Mouse (Mus musculus) central nervous system, embryonic 11.5 days (tissue): ENCODE data around the gene Spaca6. TPM values are rescaled to one million over a fixed set of nuclear protein-coding genes. Genes with fewer than 3 reads are reported as not detected.

Experiments
- polyA plus RNA-seq: library from polyadenylated mRNA; depleted of rRNA; stranded (reverse); fragments of >200 nt; gene quantifications from 2 replicates; pipeline ENCODE4 v1.2.3, GENCODE M21; 2012; rRNA removed

Gene Spaca6
- polyA plus RNA-seq = 110 and 147 TPM in 2 replicates

GRCm38 (mm10) chr17:17826751-17827657, at the start of gene Spaca6:
TSS of gene Spaca6 (plus strand) at chr17:17827158.

GRCm38 (mm10) chr17:17855064-17855838, 28.3 kb downstream of the Spaca6 start, which contains the start of gene Has1:
TSS of gene Has1 (minus strand) at chr17:17855205.

DNA sequence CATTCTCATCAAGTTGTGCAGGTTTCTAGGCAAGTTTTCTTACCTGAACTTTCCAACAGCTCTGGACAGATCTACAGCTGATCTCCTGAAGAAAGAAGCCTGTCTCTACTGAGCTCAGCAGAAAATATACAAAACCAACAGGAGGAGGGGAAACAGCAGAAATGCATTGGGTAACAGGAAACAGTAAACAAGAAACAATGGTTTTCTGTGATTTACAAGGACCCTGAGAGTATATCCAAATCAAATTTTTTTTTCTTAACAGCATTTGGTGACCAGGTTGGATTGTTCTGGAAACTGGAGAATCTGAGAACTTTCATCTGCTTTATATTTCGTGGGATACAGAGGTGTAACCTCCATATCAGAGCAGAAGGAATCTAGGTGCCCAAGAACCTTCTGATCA, 56.9 kb downstream of the Spaca6 start, which contains the start of gene Fpr1:
Fpr1 (minus strand) TSS at position 101 of the 400 bp plus-strand sequence.

DNA sequence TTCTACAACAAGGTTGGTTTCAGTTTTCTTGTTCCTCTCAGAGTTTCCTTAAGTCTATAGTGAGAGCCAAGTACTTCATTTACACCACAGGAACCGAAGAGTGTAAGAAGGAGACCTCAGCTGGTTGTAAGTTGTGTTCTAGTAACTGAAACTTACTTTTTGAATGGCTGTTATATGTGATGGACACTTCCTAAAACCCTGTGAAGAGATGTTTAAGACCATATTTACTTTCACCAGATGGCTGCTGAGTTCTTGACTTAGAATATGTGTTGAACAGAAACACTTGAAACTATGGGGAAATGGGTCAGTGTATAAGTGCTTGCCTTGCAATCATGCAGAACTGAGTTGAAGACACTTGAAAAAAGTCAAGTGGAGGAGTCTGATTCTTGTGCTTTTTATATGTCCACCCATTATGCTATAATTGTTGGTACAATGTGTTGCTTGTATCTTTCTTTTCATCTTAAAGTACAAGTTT, 60.9 kb downstream of the Spaca6 start, which contains the start of the genes Fpr2 and Fpr3:
Fpr2 (plus strand) TSS at position 51 of the 475 bp plus-strand sequence.
Fpr3 (plus strand) TSS at position 79 of the 475 bp plus-strand sequence.

Other genes with a start within 250 kb of the Spaca6 start
- gene Lnpep, start 202.1 kb upstream of the Spaca6 start, polyA plus RNA-seq = 6.9 and 12.2 TPM in 2 replicates
- not detected in 2 replicates for gene Vmn2r90, start 123.4 kb upstream of the Spaca6 start, polyA plus RNA-seq
- 0.06 TPM in 1 of 2 replicates, not detected in the other for gene Has1, start 28.0 kb downstream of the Spaca6 start, polyA plus RNA-seq
- gene Fpr1, start 56.8 kb downstream of the Spaca6 start, polyA plus RNA-seq = not detected in 2 replicates
- gene Fpr2, start 60.7 kb downstream of the Spaca6 start, polyA plus RNA-seq = 0.05 TPM in 1 of 2 replicates, not detected in the other
- not detected in 2 replicates for gene Fpr3, start 60.7 kb downstream of the Spaca6 start, polyA plus RNA-seq
- gene Fpr-rs4, start 194.6 kb downstream of the Spaca6 start, polyA plus RNA-seq = not detected in 2 replicates
- gene Vmn2r124, start 222.3 kb downstream of the Spaca6 start, polyA plus RNA-seq = not detected in 2 replicates